Mouse (Mus musculus) small intestine, adult 2 months (tissue): ENCODE measurements around the gene Rpusd4.

Experiments
- CTCF ChIP-seq: fragments of 200-500 bp; IDR thresholded peaks from 2 replicates; pipeline ENCODE4 v1.5.1; 2012; ENCODE audit warnings: low read depth, mild to moderate bottlenecking, control low read depth, inconsistent platforms, low read length, moderate library complexity, mixed read lengths; ENCODE audit not compliant: insufficient replicate concordance, insufficient read length; ENCODE audit errors: extremely low read depth
- POLR2A ChIP-seq: fragments of 200-500 bp; IDR thresholded peaks from 2 replicates; pipeline ENCODE4 v1.6.1; 2012; ENCODE audit warnings: low read depth, mild to moderate bottlenecking, control low read depth, inconsistent platforms, low read length, moderate library complexity

GRCm38 (mm10) chr9:35290916-35291315 is 23.3 kb downstream of the Rpusd4 start:
- TF ChIP-seq CTCF (no peak), POLR2A (no peak)
